Mouse (Mus musculus) heart, adult 8-10 months (tissue): ENCODE data around the gene Gtpbp8. TPM values are rescaled to one million over a fixed set of nuclear protein-coding genes. Genes with fewer than 3 reads are reported as not detected.

Source experiments
- DNase-seq: peaks from one replicate; pipeline ENCODE4 v3.0.0; 2022; ENCODE audit warnings: low spot score
- total RNA-seq, 4 experiments: library from RNA; stranded (reverse); gene quantifications; 2 replicates each; pipeline ENCODE4 v1.2.4; 2022

Gtpbp8 gene
- total RNA-seq: 10 to 100 TPM in 3 of 4 experiments, 1 to 10 TPM in 1; 9.6 to 11.7 (median 10.9) TPM

GRCm38 (mm10) chr16:44745866-44746562, at the start of gene Gtpbp8:
TSS of gene Gtpbp8 (minus strand) at chr16:44746363.
- DNase-seq: peak; percentile 86

GRCm38 (mm10) chr16:44794416-44794815, 48.3 kb upstream of the Gtpbp8 start:
- DNase-seq: no peak

GRCm38 (mm10) chr16:44786934-44787333, 40.8 kb upstream of the Gtpbp8 start:
- no peak for DNase-seq

DNA sequence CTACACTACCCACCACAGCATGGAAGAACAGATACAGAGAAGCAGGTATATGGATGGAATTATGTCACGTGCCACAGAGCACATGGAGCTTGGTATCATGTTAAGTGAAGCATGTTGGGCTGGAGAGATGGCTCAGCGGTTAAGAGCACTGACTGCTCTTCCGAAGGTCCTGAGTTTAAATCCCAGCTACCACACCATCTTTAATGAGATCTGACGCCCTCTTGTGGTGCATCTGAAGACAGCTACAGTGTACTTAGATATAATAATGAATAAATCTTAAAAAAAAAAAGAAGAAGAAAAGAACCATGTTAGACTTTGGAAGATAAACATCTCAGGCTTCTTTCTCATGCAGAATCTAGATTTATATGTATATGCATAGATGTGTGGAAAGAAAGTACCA, 34.6 kb upstream of the Gtpbp8 start:
- no peak for DNase-seq

DNA sequence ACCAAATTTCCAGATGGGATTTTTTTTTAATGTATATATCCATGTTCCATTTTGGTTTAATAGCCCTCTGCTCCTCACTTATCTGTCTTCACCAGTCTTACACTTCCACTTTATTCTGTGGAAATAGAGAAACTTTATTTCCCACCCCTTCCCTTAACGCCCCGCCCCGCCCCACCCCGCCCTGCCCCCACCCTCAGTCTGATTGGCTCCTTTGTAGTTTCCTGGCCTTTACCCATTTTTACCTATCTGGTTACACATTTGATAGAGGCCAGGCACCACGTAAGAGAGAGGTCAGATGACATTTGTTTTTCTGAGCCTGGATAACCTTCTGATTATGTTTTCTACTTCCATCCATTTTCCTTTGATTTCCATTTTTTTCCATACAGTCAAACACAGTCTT, 33.3 kb upstream of the Gtpbp8 start:
- no peak for DNase-seq

DNA sequence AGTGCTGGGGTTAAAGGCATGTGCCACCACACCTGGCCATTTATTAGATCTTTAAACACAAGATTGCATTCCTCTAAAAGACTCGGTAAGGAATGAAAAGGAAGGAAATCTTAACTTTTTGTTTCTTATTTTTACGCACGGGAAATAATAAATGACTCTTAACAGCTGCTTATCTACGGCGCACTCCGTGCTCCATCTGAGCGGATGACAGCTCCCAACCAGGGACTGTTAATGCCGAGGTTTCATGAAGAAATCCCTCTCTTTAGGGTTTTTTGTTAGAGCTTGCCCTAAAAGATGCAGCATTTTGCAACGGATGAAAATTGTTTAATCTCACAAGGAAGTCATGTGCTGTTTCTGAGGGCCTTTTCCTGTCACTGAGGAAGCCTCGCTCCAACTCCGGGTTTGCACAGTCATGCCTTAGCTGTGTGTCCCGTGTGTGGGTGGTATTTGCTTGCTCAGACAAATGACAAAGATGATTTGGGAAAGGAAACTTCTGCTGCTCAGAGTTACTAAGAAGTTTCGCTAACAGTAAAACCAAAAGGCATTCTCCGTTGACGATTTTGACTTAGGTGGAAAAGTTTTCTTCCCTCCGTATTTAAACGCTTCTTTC, 32.5 kb upstream of the Gtpbp8 start:
- peak; percentile 49 for DNase-seq

DNA sequence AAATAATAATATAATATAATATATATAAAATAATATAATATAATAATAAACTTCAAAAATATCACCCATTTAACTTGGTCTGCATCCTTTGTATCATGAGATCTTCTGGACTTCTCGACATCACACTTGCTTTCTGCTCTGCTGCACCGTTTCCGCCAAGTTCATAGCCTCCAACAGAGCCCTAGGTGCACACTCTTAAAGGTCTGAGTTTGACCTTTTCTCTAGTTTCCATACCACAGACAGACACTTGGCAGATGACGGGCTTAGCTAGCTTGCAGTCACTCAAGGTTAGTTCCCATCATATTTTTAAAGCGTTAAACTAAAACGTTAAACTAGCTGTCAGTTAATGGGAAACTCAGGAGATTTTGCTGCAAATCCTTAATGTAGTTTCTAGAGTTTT, 28.0 kb upstream of the Gtpbp8 start:
- DNase-seq: no peak

DNA sequence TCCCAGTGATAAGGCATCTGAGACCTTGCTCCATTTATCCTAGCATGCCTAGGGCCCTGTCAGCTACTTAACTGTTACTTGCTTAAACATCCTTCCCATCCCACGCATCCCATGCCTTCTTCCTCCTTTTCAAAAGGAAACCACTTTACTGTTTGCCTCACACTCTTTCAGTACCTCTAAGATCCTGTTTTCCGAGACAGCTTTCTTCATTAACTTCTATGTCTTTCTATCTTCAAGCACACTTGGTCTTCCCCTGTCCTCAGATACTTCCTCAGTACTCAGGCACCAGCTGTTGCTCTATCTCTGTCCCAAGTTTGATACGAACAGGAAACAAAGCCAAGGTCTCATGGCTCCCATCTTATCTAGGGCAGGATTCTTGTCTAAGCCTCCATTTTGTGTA, 27.5 kb upstream of the Gtpbp8 start:
- no peak for DNase-seq

DNA sequence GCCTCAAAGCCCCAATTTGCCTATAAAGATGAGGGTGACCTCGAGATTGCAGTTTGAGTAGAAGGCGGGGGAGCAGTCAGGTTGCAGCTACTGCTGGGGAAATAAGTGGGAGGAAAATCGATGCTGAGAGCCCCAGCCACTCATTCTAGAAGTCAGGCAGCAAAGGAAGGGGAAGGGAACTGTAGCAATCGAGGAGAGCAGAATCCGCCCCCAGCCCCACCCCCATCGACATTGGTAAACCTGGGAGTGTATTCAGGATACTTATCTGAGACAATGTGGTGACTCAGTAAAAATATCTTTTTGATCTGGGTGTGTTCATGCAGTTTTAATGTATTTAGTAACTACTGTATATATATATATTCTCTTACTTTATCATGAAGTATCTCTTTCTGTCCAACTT, 26.4 kb upstream of the Gtpbp8 start:
- DNase-seq: no peak

DNA sequence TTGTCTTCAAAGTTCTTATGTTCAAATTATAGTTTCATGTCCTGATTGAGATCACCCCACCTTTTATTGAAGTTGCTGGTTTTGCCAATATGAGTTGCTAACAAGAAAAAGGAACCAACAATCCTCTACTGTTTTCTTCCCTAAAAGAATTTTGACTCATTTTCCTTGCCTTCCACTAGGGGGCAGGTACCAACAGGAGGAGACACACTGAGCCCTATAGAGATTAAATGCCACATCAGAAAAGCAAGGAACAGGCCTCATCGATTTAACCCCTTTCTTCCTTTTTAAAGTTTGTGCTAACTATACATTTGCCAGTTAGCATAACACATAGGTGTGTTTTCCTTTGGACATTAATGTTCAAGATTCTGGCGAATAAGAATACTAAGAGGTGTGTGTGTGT, 21.8 kb upstream of the Gtpbp8 start:
- peak; percentile 35 for DNase-seq

GRCm38 (mm10) chr16:44767506-44767905, 21.3 kb upstream of the Gtpbp8 start:
- no peak for DNase-seq

GRCm38 (mm10) chr16:44766320-44766892, 20.2 kb upstream of the Gtpbp8 start:
- no peak for DNase-seq

DNA sequence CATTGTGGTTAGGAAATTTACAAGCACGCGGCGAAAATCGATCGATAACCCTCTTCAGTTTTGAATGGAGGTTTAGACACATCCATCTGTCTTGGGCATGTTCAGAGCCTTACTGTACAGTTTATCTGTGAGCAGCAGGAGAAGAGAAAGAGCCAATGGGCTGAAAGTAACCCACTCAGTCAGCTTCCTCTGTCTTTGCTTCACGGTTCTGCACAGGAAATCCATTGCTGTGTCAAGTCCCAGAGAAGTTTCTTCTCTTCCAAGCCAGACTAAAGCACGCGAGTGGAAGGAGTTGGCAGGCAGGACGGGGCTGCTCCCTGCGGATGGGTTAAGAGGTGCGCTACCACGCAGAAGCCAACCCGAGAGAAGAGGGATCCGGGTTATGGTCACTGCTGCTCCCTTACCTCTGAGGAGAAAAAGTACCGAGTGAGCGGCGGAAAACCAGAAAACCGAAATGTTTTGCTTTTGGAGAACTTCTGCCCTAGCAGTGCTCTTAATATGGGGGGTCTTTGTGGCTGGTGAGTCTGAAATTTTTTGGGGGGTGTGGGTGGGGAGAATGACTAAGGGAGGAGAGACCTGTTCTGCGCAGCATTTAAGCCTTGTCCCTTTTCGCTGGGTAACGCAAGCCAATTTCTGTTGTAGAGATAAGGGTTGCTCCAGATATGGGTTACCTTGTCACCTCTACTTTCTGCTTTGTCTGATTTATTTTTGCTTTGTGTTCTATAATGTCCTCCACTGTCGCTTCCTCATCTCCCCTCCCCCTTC, 19.6 kb upstream of the Gtpbp8 start, which contains the start of gene Cd200r1:
Cd200r1 (plus strand) TSS at position 182 of the 765 bp plus-strand sequence.
- no peak for DNase-seq

- no peak for DNase-seq
These were observed 15.6 kb upstream of the Gtpbp8 start for GRCm38 (mm10) chr16:44761811-44762210.

DNA sequence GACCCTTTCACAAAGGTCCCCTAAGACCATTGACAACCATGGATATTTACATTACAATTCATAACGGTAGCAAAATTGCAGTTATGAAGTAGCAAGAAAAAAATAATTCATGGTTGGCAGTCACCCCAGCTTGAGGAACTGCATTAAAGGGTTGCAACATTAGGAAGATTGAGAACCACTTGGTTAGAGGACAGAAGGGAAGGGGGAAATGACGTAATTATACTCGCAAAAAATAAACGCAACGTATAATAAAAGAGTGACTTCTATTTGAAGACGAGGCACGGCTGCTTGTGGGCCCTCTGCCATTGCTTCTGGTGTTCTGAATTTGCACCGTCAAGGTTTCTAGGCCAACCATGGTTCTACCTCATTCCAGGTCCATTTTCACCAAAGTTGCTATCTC, 11.5 kb upstream of the Gtpbp8 start:
- DNase-seq: no peak

DNA sequence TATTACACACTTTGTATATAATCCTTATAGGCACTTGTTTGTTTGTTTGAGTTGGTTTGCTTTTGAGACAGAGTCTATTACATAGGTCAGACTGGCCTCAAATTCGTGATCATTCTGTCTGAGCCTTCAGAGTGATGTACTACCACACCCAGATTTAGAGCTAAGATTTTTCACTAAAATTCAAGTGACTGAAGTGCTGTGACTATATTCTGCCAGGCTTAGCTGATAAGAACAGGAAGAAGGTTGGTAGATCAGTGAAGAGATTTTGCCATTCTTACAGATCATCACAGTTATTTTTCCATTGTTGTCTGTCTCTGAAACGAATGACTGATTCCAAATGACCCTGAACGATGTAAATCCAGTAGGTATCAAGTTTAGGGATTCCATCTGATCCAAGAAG, 1.8 kb upstream of the Gtpbp8 start:
- no peak for DNase-seq

- DNase-seq: no peak
These were observed 695 bp downstream of the Gtpbp8 start for GRCm38 (mm10) chr16:44745471-44745865.

- no peak for DNase-seq
These were observed 3.4 kb downstream of the Gtpbp8 start for GRCm38 (mm10) chr16:44742753-44743152.

DNA sequence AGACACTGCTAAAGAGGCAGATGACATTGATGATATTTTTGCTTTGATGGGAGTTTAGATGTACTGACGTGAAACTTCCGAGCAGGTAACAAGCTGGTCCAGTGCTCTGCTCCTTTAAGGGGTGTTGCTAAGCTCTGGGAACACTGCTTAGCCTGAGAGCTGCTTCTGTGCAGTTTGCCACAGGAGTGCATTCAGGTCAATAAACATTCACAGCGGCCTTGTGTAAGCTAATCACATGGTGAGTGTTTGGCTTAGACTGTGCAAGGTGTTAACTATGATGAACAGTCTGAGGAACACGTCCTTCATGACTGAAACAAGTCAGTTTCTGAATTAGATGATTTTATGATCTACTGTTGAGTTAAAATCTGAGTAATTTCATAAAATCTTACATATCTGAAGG, 10.0 kb downstream of the Gtpbp8 start:
- no peak for DNase-seq

DNA sequence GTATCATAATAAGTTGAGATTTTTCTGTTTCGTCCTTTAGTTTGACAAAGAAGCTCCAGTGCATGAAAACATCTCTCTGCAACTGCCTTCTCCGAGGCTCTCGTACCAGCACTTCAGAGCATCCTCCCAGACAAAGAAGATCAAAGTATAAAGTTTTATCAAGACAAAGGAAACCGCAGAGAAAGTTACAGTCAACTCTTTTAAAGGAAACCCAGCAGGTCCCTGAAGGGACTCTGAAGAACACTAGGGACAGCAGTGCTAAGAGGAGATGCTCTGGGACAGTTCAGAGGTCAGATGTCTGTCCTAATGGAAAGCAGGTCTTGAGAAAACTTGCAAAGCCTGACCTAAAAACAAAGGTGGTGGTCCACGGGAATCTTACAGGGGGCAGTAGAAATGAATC, 10.5 kb downstream of the Gtpbp8 start:
- DNase-seq: no peak

DNA sequence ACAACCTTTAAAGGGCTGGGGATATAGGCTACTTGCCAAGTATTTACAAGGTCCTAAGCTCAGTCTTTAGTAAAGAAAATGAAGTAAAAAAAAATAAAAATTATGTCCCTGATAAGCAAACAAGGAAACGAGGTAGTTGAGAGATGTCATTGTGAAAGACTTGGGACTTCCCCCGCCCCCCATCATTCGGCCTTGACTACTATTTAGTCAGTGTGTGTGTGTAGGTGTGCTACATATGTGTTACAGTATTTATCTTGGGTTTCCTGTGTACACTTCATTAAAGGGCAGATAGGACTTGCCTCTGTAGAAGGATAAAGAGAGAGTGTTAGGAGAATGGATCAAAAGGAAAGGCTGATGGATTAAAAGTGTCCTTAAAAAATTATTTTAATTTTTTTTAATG, 12.1 kb downstream of the Gtpbp8 start:
- no peak for DNase-seq

DNA sequence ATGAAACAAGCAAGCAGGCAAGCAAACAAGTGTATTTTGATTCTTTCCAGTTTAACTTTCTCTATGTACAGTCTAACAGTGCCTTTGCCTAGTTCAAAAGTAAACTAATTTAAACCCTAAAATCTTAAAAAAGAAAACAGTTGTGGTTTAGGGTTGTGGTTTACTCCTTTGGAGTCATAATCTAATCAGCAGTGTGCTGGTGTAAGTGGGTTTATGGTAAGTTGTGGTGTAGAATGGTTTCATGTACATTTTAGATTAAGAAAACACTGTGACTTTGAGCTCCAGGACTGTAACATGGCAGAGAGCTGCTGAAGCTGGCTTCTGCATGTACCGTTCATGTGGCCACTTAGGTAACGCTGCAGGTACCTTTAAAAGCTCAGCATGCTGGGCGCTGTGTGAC, 18.6 kb downstream of the Gtpbp8 start:
- DNase-seq: no peak
